Mouse (Mus musculus) midbrain, embryonic 14.5 days (tissue): ENCODE data around the gene Ttll4. TPM values are rescaled to one million over a fixed set of nuclear protein-coding genes. Genes with fewer than 3 reads are reported as not detected.
A peak's percentile ranks its signal among the peaks of the same experiment; 100 is the strongest.

ENCODE experiments used
- ATAC-seq: fragments of 200-750 bp; cut with Nextera tagmentation; 2 replicates; pipeline ENCODE4 v1.8.0; 2017; ENCODE audit warnings: moderate number of reproducible peaks, moderate library complexity; ENCODE audit not compliant: low FRiP score, low TSS enrichment
- DNase-seq: peaks from one replicate; pipeline ENCODE4 v3.0.0-alpha.2; 2015
- H3K27ac ChIP-seq: fragments of 300-500 bp; sonication (generic); replicated peaks from 2 replicates; pipeline ENCODE4 v1.5.1; 2014; ENCODE audit warnings: mild to moderate bottlenecking, low read depth, low read length, moderate library complexity
- H3K27me3 ChIP-seq: fragments of 300-500 bp; sonication (generic); 2 replicates; pipeline ENCODE4 v1.6.1; 2014; ENCODE audit warnings: low read length, control low read depth, mixed read lengths; ENCODE audit not compliant: control insufficient read depth, insufficient read depth
- H3K36me3 ChIP-seq: fragments of 300-500 bp; sonication (generic); 2 replicates; pipeline ENCODE4 v1.6.1; 2014; ENCODE audit warnings: low read length, control low read depth; ENCODE audit not compliant: control insufficient read depth, insufficient read depth
- H3K4me1 ChIP-seq: fragments of 300-500 bp; sonication (generic); 2 replicates; pipeline ENCODE4 v1.6.1; 2014; ENCODE audit warnings: mild to moderate bottlenecking, antibody characterized with exemption, low read length, control low read depth; ENCODE audit not compliant: control insufficient read depth, insufficient read depth
- H3K4me2 ChIP-seq: fragments of 300-500 bp; sonication (generic); 2 replicates; pipeline ENCODE4 v1.6.1; 2014; ENCODE audit warnings: mild to moderate bottlenecking, low read length, moderate library complexity
- H3K4me3 ChIP-seq: fragments of 300-500 bp; sonication (generic); replicated peaks from 2 replicates; pipeline ENCODE4 v1.5.1; 2014; ENCODE audit warnings: low read depth, low read length
- H3K9ac ChIP-seq: fragments of 300-500 bp; sonication (generic); replicated peaks from 2 replicates; pipeline ENCODE4 v1.6.1; 2014; ENCODE audit warnings: mild to moderate bottlenecking, low read length, moderate library complexity
- H3K9me3 ChIP-seq: fragments of 300-500 bp; sonication (generic); 2 replicates; pipeline ENCODE4 v1.6.1; 2016; ENCODE audit warnings: low read length, control low read depth, mixed read lengths; ENCODE audit not compliant: control insufficient read depth
- WGBS: fragments of 180-500 bp; shearing (Covaris S2); extraction: QIAGEN DNeasy Blood & Tissue Kit; methylation state at CpG from one replicate; pipeline ENCODE4 v1.1.7; 2014; 5-methylcytosine and 5-hydroxymethylcytosine counted together
- polyA plus RNA-seq: library from polyadenylated mRNA; unstranded; fragments of >200 nt; fragmentation: Nextera tagmentation; extraction: Ambion mirVana; gene quantifications from 2 replicates; pipeline ENCODE4 v1.2.1, GENCODE M21; 2014

Ttll4 gene
- polyA plus RNA-seq, 1 experiment from 2014 or later: 20.1 TPM

DNA sequence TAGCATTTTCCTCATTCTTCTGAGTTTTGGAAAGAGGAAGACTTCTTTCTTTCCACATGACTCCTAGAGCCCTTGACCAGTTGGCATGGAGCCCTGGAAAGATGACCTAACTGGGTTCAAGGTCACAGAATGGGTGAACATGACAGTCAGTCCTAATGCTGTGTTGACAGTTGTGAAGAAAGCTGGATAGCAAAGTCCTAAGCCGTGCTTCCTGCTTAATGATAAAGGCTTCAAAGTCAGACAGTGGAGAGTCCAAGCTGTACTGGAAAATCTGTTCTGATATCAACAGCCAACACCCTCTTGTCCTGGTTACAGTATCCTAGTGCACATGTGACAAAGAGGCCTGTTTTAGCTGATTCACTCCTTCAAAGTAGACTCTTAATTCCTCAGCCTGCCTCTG, 37.2 kb downstream of the Ttll4 start:
- H3K4me3 ChIP-seq: no peak overlapping the region
- no peak overlapping the region for H3K9ac ChIP-seq
- DNase-seq (no peak), ATAC-seq (no peak)
- no peak overlapping the region for H3K4me2 ChIP-seq
- 97% methylated on average over 1 of the region's 1 CpGs for WGBS
- peaks cover 48% of the 10 kb centered on the region for H3K36me3 ChIP-seq
- no peak overlapping the region for H3K27ac ChIP-seq
- no peaks in the 10 kb centered on the region for H3K4me1 ChIP-seq
- no peaks in the 10 kb centered on the region for H3K9me3 ChIP-seq
- H3K27me3 ChIP-seq: no peaks in the 10 kb centered on the region

DNA sequence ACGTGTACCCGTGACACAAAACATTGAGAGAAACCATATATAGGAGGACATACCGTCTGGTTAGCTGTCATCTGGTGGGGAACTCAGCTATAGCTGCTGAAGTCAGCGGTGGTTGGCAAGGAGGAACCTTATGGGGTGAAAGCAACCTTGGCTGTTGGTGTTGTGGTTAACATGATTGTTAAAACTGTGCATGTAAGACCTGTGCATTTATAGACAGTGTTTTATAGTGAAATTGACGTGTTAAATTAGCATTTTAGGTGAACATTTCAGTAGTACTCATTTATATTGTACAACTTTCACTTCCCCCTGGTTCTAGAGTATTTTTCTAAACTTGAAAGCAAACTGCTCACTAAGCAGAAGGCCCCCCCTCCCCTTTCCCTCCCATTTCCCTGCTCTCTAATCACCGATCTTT, 40.6 kb downstream of the Ttll4 start:
- DNase-seq (no peak), ATAC-seq (no peak)
- 88% methylated on average over 6 of the region's 6 CpGs for WGBS
- Histone ChIP-seq H3K4me3 (no peak overlapping the region), H3K9ac (no peak overlapping the region), H3K36me3 (peaks cover 28% of the 10 kb centered on the region), H3K9me3 (no peaks in the 10 kb centered on the region), H3K27ac (no peak overlapping the region), H3K4me2 (no peak overlapping the region), H3K4me1 (no peaks in the 10 kb centered on the region), H3K27me3 (no peaks in the 10 kb centered on the region)

DNA sequence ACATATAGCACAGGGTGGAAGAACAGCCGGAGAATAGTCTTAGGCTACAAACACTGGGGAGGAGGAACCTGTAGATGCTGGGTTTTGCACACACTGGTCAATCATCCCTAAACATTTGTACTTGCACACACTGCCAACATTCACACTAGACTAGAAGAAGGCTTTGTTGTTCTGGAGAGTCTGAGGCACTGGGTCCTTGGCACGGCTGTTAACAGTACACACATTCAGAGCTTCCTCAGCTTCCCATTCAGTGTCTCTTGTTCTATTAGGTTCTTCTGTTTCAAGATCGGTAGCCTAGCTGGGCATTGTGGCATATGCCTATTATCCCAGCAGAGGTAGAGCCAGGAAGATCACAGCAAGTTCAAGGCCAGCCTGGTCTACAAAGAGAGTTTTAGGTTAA, 42.6 kb downstream of the Ttll4 start:
- H3K9me3 ChIP-seq: no peaks in the 10 kb centered on the region
- no peak overlapping the region for H3K4me3 ChIP-seq
- WGBS: 85% methylated on average over 3 of the region's 3 CpGs
- peaks cover 8% of the 10 kb centered on the region for H3K36me3 ChIP-seq
- no peaks in the 10 kb centered on the region for H3K4me1 ChIP-seq
- H3K9ac ChIP-seq: no peak overlapping the region
- no peaks in the 10 kb centered on the region for H3K27me3 ChIP-seq
- H3K27ac ChIP-seq: no peak overlapping the region
- DNase-seq (no peak), ATAC-seq (no peak)
- no peak overlapping the region for H3K4me2 ChIP-seq

DNA sequence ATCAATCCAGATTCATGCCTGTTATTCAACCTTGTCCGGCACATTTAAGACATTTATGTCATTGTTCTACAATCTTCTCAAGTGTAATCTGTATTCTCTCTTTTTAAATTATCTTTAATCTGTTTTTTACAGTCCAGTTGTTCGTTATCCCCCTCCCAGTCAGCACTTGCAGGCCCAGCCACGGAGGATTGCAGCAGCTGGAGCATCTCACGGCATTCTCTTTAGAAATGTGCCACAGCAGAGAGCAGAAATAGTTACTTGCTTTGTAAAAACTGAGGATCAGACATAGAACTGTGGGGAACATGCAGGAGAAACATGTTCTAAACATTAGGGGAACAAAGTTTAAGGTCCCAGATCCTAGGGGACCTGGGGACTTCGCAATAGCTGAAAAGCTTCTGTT, 43.5 kb downstream of the Ttll4 start:
- Histone ChIP-seq H3K36me3 (0 out of 2 replicates have a peak, but pooled peaks cover 5% of the 10 kb centered on the region), H3K4me2 (no peak overlapping the region), H3K27me3 (no peaks in the 10 kb centered on the region), H3K9me3 (no peaks in the 10 kb centered on the region), H3K27ac (no peak overlapping the region), H3K9ac (no peak overlapping the region), H3K4me1 (no peaks in the 10 kb centered on the region), H3K4me3 (no peak overlapping the region)
- no peak for ATAC-seq
- no peak for DNase-seq
- WGBS: 89% methylated on average over 5 of the region's 5 CpGs

DNA sequence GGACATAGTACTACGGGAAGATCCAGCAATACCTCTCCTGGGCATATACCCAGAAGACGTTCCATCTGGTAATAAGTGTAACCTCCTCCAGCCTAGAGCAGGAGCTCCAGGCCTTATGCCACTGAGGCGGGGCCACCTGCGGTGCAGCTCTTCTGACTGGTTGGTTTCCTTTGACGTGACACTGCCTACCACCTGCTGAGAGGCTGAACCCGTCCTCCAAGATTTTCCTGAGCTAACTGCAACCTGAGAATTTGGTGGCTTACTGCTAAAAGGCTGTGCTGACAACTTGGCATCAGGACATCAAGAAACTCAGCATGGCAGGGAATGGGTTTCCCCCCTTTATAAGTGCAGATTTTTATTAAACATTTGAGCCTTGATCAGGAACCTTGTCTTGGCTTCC, 48.0 kb downstream of the Ttll4 start:
- ATAC-seq: no peak
- WGBS: 44% methylated on average over 6 of the region's 6 CpGs
- no peak for DNase-seq
- Histone ChIP-seq H3K4me1 (peaks cover 9% of the 10 kb centered on the region), H3K9me3 (no peaks in the 10 kb centered on the region), H3K4me2 (no peak overlapping the region), H3K27me3 (peaks cover 6% of the 10 kb centered on the region; the same call in 1 of the 2 replicates), H3K4me3 (no peak overlapping the region), H3K27ac (no peak overlapping the region), H3K36me3 (no peaks in the 10 kb centered on the region), H3K9ac (no peak overlapping the region)

DNA sequence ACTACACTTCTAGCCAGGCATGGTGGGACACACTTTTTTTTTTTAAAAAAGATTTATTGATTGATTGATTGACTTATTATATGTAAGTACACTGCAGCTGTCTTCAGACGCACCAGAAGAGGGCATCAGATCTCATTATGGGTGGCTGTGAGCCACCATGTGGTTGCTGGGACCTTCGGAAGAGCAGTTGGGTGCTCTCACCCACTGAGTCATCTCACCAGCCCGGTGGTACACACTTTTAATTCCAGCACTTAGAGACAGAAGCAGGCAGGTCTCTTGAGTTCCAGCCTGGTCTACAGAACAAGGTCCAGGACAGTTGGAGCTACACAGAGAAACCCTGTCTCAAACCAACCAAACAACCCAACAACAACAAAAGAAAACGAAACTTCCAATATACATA, 50.5 kb downstream of the Ttll4 start:
- 79% methylated on average over 4 of the region's 4 CpGs for WGBS
- Histone ChIP-seq H3K36me3 (no peaks in the 10 kb centered on the region), H3K9me3 (no peaks in the 10 kb centered on the region), H3K9ac (no peak overlapping the region), H3K4me2 (no peak overlapping the region), H3K27ac (no peak overlapping the region), H3K4me3 (no peak overlapping the region), H3K27me3 (peaks cover 6% of the 10 kb centered on the region; the same call in 1 of the 2 replicates), H3K4me1 (peaks cover 9% of the 10 kb centered on the region)
- DNase-seq (no peak), ATAC-seq (no peak)

DNA sequence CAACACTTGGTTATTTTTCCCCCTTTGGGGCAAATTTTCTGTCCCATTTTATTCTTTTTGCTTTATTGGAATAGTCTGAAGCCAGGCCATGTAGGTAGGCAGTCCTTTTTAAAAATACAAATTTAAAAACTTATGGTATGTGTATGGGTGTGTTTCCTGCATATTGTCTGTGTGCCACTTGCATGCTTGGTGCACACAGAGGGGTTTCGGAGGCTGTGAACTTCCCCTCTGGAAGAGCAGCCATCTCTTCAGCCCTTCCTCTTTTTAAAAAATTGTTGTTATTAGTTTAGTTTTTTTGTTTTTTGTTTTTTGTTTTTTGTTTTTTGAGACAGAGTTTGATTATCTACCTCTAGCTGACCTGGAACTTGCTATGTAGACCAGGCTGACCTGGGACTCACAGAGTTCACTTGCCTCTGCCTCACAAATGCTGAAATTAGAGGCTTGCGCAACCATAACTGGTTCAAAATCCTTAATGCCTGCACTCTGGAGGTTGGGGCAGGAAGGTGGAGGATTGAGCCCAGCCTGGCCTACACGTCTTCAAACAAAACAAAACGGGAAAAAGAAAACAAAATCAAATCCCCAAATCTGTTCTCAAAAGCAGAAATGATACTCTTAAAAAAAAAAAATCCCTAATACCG, 51.0 kb downstream of the Ttll4 start:
- Histone ChIP-seq H3K9ac (no peak overlapping the region), H3K4me1 (peaks cover 9% of the 10 kb centered on the region), H3K27ac (no peak overlapping the region), H3K4me3 (peak overlapping the region; percentile 37), H3K9me3 (no peaks in the 10 kb centered on the region), H3K27me3 (peaks cover 6% of the 10 kb centered on the region; the same call in 1 of the 2 replicates), H3K4me2 (peak overlapping the region; percentile 71), H3K36me3 (no peaks in the 10 kb centered on the region)
- ATAC-seq (no peak), DNase-seq (no peak)
- WGBS: 38% methylated on average over 5 of the region's 5 CpGs

DNA sequence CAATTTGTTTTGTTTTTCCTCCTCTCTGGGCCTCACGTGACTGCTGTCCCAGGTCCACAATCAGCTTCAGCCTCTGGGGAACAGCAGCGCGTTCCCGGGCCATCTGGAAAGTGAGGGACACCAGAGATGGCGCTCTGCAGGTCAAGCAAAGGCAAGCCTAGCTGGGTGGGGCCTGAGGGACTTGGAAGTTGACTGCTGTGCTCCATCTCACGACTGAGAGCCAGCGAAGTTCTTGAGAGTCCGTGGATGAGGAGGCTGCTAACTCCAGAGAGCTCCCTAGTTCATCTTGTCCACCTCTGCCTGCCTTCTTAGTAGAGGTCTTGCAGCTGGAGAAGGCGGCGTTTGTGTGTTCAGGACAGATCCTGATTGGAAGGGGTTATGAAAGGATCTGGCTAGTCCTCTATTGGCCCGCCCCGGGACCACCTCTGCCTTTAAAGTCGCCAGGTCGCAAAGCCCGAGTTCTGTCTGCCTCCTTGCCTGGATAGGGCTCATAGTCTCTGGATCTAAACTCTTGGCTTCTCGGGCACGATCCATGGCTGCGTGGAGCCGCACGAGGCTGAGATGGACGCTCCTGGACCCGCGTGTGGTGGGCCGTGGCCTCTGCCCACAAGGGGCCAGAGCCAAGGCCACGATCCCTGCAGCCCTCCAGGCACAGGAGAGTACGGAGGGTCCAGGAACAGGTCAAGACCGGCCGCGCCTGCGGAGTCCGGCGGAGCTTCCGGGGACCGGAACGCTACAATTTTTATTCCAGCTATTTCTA, 51.7 kb downstream of the Ttll4 start, which contains the start of gene Cyp27a1:
Cyp27a1 (plus strand) TSS at position 476 of the 760 bp plus-strand sequence.
- H3K9me3 ChIP-seq: no peaks in the 10 kb centered on the region
- H3K36me3 ChIP-seq: no peaks in the 10 kb centered on the region
- H3K9ac ChIP-seq: peak within 1 kb of the TSS; percentile 51
- peak within 1 kb of the TSS; percentile 71 for H3K4me2 ChIP-seq
- H3K27ac ChIP-seq: no peak within 1 kb of the TSS
- ATAC-seq: no peak
- DNase-seq: peak; percentile 59
- peak within 1 kb of the TSS; percentile 37 for H3K4me3 ChIP-seq
- peaks cover 6% of the 10 kb centered on the region; the same call in 1 of the 2 replicates for H3K27me3 ChIP-seq
- 4% methylated on average over 35 of the region's 35 CpGs for WGBS
- H3K4me1 ChIP-seq: peaks cover 9% of the 10 kb centered on the region
